Mouse (Mus musculus) cerebellum, adult 2 months (tissue): ENCODE results near the gene Igf2bp2.

Experiments
- CTCF ChIP-seq: fragments of 200-500 bp; IDR thresholded peaks from 2 replicates; pipeline ENCODE4 v1.5.1; 2011; ENCODE audit warnings: low read depth, mild to moderate bottlenecking, control low read depth, low read length, moderate library complexity, borderline replicate concordance; ENCODE audit not compliant: insufficient read depth
- POLR2A ChIP-seq: fragments of 200-500 bp; IDR thresholded peaks from 2 replicates; pipeline ENCODE4 v1.6.1; 2011; ENCODE audit warnings: low read length, control low read depth, borderline replicate concordance; ENCODE audit not compliant: insufficient read depth

DNA sequence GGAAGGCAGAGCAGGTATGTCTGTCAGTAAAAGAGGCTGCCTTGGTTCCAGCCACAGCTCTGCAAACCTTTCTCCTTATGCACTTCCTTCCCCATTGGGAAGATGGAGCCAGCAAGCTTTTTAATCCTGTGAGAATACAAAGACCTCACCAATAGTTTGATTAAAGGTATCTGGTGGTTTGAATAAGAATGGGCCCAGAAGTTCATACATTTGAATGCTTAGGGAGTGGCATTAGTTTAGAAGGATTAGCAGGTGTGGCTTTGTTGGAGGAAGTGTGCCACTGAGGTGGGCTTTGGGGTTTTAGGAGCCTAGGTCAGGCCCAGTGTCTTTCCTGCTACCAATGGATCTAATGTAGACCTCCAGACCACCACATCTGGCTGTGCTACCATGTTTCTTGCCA lies 97.6 kb downstream of the Igf2bp2 start:
- TF ChIP-seq POLR2A (no peak), CTCF (no peak)
